Mouse (Mus musculus) ES-E14 (cell line): ENCODE results near the gene Aldob. TPM values are rescaled to one million over a fixed set of nuclear protein-coding genes. Genes with fewer than 3 reads are reported as not detected.

Source experiments
- DNase-seq: peaks from one replicate; pipeline ENCODE4 v3.0.0-alpha.2; 2013; ENCODE audit warnings: low read depth, low spot score
- H3K27ac ChIP-seq: 2 replicates; pipeline ENCODE4 v1.5.1; 2012; ENCODE audit warnings: low read depth, mild to moderate bottlenecking, low read length, moderate library complexity, mixed read lengths; ENCODE audit not compliant: poor library complexity, insufficient read depth, severe bottlenecking
- H3K36me3 ChIP-seq: 2 replicates; pipeline ENCODE4 v1.6.1; 2012; ENCODE audit warnings: mild to moderate bottlenecking, low read length, moderate library complexity, mixed read lengths; ENCODE audit not compliant: control insufficient read depth, poor library complexity, insufficient read depth, severe bottlenecking
- H3K4me1 ChIP-seq, 2 experiments: fragments of 150-350 bp in 1 of 2; sonication (generic) in 1 of 2; 2 replicates each; pipeline ENCODE4 v1.6.1; 2012; ENCODE audit warnings: low read length in 2 of 2, mild to moderate bottlenecking in 1 of 2, mixed read lengths in 1 of 2; ENCODE audit not compliant: control insufficient read depth in 2 of 2, insufficient read depth in 2 of 2, poor library complexity in 1 of 2
- H3K4me3 ChIP-seq, 2 experiments: fragments of 150-350 bp in 1 of 2; sonication (generic) in 1 of 2; 2 replicates each; pipeline ENCODE4 v1.5.1; 2012; ENCODE audit warnings: low read length in 2 of 2, low read depth in 1 of 2, mild to moderate bottlenecking in 1 of 2, mixed read lengths in 1 of 2; ENCODE audit not compliant: insufficient read depth in 1 of 2, poor library complexity in 1 of 2, severe bottlenecking in 1 of 2
- H3K9ac ChIP-seq: 2 replicates; pipeline ENCODE4 v1.6.1; 2012; ENCODE audit warnings: low read depth, mild to moderate bottlenecking, low read length, mixed read lengths; ENCODE audit not compliant: poor library complexity, insufficient read depth, severe bottlenecking
- H3K9me3 ChIP-seq: fragments of 150-350 bp; sonication (generic); 2 replicates; pipeline ENCODE4 v1.6.1; 2012; ENCODE audit warnings: low read depth, mild to moderate bottlenecking, low read length; ENCODE audit not compliant: control insufficient read depth, insufficient read depth
- CHD2 ChIP-seq: IDR thresholded peaks from 2 replicates; pipeline ENCODE4 v1.6.1; 2014; ENCODE audit warnings: mild to moderate bottlenecking, low read depth, low read length, inconsistent platforms
- HCFC1 ChIP-seq: IDR thresholded peaks from 2 replicates; pipeline ENCODE4 v1.6.1; 2012; ENCODE audit warnings: low read length, inconsistent platforms, borderline replicate concordance; ENCODE audit not compliant: insufficient read depth
- MAFK ChIP-seq: IDR thresholded peaks from 2 replicates; pipeline ENCODE4 v1.6.1; 2014; ENCODE audit warnings: mild to moderate bottlenecking, low read depth, low read length, inconsistent platforms; ENCODE audit not compliant: insufficient read depth
- ZC3H11A ChIP-seq: IDR thresholded peaks from 2 replicates; pipeline ENCODE4 v1.6.1; 2012; ENCODE audit warnings: low read depth, mild to moderate bottlenecking, inconsistent platforms, low read length, borderline replicate concordance
- ZNF384 ChIP-seq: IDR thresholded peaks from 2 replicates; pipeline ENCODE4 v1.6.1; 2012; ENCODE audit warnings: low read depth, low read length, inconsistent platforms
- in situ Hi-C, 2 experiments: fragments of 600-800 bp; cut with MboI; formaldehyde crosslinking; loops; one replicate each; pipeline ENCODE4 v1.15.1; 2025; ENCODE audit warnings: low sequenced_read_pairs in 2 of 2, inconsistent platforms in 1 of 2; ENCODE audit not compliant: unreplicated experiment in 2 of 2
- total RNA-seq: library from RNA; depleted of rRNA; stranded (reverse); fragments of 300-350 nt; gene quantifications from 2 replicates; pipeline ENCODE4 v1.2.3, GENCODE M21; 2012

Aldob gene
- total RNA-seq, 1 experiment = not detected

DNA sequence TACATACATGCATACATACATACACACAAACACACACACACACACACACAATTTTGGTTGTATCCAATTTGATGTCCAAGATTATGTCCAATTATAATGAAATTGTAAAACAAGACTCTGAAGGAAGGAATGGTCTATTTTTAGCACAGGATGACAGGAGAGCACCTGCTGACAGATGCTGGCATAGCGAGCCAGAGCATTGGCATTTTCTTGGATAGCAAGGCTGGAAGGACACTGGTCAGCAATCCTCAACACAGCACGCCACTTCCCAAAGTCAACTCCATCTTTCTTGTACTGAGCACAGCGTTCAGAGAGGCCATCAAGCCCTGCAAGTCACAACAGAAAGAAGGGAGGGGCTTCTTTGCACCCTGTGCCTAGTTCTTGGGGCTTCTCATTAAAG, 8.4 kb downstream of the Aldob start:
- no peak for DNase-seq
- in situ Hi-C loops = no loop called here
- no peaks in the 10 kb centered on the region for H3K36me3 ChIP-seq
- H3K4me1 ChIP-seq = no peaks in the 10 kb centered on the region
- no peaks in the 10 kb centered on the region for H3K9me3 ChIP-seq
- TF ChIP-seq HCFC1 (no peak), CHD2 (no peak)
- H3K27ac ChIP-seq = no peak overlapping the region
- H3K9ac ChIP-seq = no peak overlapping the region
- no peak overlapping the region for H3K4me3 ChIP-seq

DNA sequence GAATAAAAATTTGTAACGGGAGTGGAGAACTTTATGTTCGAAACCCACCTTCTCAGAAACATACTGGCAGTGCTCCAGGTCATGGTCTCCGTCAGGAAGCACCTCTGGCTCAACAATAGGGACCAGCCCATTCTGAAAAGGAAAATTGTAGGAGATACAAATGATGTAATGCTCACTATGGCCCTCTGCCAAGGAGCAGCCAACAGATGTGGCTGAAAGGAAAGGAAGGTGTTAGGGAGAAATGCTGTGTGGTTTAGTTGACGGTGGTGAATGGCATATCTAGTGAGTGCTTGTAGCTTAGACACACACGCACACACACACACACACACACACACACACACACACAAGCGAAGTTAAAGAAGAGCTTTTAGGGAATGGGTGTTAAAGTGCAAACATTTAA, 9.7 kb downstream of the Aldob start:
- DNase-seq = no peak
- Histone ChIP-seq H3K27ac (no peak overlapping the region), H3K9me3 (no peaks in the 10 kb centered on the region), H3K4me1 (no peaks in the 10 kb centered on the region), H3K4me3 (no peak overlapping the region), H3K9ac (no peak overlapping the region), H3K36me3 (no peaks in the 10 kb centered on the region)
- in situ Hi-C loops = no loop called here
- TF ChIP-seq HCFC1 (no peak), ZNF384 (no peak), CHD2 (no peak), MAFK (no peak), ZC3H11A (no peak)

GRCm38 (mm10) chr4:49536671-49537070, 12.7 kb downstream of the Aldob start:
- in situ Hi-C loops = no loop called here
- Histone ChIP-seq H3K4me3 (no peak overlapping the region), H3K9ac (no peak overlapping the region), H3K4me1 (no peaks in the 10 kb centered on the region), H3K9me3 (no peaks in the 10 kb centered on the region), H3K27ac (no peak overlapping the region), H3K36me3 (no peaks in the 10 kb centered on the region)
- no peak for TF ChIP-seq CHD2
- no peak for TF ChIP-seq MAFK
- no peak for TF ChIP-seq ZNF384
- no peak for TF ChIP-seq HCFC1
- TF ChIP-seq ZC3H11A = no peak
- DNase-seq = no peak

- Histone ChIP-seq H3K9ac (no peak overlapping the region), H3K27ac (no peak overlapping the region), H3K4me1 (no peaks in the 10 kb centered on the region), H3K36me3 (no peaks in the 10 kb centered on the region), H3K9me3 (no peaks in the 10 kb centered on the region), H3K4me3 (no peak overlapping the region)
- in situ Hi-C loops = no loop called here
- no peak for DNase-seq
- TF ChIP-seq ZC3H11A (no peak), ZNF384 (no peak), HCFC1 (no peak), MAFK (no peak), CHD2 (no peak)
These were observed 13.6 kb downstream of the Aldob start for GRCm38 (mm10) chr4:49535675-49536294.

DNA sequence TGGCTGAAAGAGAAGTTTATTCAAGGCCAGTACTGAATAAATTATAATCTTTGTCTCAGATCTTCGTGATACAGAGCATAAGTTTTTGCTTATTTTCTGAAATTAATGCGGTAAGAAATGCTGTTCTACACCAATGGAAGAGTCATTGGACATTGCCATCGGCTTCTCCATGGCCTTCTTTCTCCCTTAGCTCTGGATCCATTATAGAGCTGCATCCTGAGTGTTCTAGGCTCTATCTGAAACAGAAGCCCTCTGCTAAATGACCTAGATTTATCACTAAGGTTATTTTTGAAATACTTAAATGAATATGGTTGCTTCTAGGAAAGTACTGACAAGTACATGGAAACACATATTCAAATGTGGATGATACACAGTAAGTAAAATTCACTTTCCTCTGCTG, 14.3 kb downstream of the Aldob start:
- DNase-seq = no peak
- TF ChIP-seq MAFK = no peak
- no peak for TF ChIP-seq CHD2
- no peak for TF ChIP-seq HCFC1
- no peak for TF ChIP-seq ZC3H11A
- TF ChIP-seq ZNF384 = no peak
- no peaks in the 10 kb centered on the region for H3K4me1 ChIP-seq
- no peak overlapping the region for H3K4me3 ChIP-seq
- H3K36me3 ChIP-seq = no peaks in the 10 kb centered on the region
- no peak overlapping the region for H3K27ac ChIP-seq
- no peaks in the 10 kb centered on the region for H3K9me3 ChIP-seq
- in situ Hi-C loops = no loop called here
- H3K9ac ChIP-seq = no peak overlapping the region
